Mouse (Mus musculus): ENCODE results near the gene Gpr107.
"Not testable (repeated sequence)": the region's sequence is repeated elsewhere in the genome, so short reads cannot be mapped to it uniquely, and the experiment has no call there.

The Gpr107 gene

DNA sequence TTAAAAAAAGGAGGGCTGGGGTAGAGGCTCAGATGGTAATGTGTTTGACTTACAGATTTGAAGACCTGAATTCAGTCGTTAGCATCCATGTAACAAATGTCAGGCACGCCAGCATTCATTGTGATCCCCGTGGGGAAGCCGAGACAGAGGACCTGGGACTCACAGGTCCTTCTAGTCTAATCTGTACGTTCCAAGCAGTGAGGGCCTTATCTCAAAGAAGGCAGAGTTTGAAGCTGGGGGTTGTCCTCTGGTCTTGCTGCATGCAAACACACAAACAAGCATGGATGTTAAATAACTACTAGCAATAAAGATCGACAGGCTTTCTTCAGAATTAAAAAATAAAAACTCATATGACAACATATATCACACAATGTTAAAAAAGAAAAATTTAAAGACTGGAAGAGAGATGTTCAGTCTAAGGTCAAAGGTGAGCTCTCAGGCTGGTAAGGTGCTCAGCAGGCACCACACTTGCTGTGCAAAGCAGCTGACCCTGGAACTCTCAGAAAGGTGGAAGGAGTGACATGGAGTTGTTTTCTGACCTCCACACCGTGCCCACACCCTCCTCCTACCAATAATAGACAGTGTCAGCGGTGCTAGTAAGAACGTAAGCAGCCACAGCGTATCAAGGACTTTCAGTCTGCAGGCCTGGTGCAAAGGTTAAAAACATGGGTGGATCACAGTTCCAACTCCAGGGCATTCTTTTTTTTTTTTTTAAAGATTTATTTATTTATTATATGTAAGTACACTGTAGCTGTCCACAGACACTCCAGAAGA, 8.2 kb downstream of the Gpr107 start:
- DNase-seq (ENCODE audit: low spot score) = no peak

DNA sequence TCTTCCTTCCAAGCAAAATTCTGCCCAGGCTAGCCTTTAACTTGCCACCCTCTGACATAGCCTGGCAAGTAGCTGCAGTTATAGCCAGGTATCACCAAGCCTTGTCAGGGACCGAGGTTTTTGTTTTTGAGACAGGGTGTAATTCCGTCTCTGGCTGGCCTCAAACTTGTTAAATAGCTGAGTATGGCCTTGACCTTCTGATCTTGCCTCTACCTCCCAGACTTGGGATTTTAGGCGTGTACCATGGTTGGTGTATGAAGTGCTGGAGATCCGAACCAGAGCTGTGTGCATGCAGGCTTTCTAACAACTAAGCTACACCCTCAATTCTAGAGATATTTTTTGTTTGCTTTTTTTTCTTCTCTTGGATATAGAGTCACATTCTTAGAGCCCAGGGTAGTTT, 9.5 kb downstream of the Gpr107 start:
- DNase-seq (ENCODE audit: low spot score) = no peak

GRCm38 (mm10) chr2:31163361-31164118, 11.4 kb downstream of the Gpr107 start:
- DNase-seq (ENCODE audit: low spot score) = no peak

GRCm38 (mm10) chr2:31164841-31165455, 12.8 kb downstream of the Gpr107 start:
- peak; percentile 21 for DNase-seq (ENCODE audit: low spot score)

DNA sequence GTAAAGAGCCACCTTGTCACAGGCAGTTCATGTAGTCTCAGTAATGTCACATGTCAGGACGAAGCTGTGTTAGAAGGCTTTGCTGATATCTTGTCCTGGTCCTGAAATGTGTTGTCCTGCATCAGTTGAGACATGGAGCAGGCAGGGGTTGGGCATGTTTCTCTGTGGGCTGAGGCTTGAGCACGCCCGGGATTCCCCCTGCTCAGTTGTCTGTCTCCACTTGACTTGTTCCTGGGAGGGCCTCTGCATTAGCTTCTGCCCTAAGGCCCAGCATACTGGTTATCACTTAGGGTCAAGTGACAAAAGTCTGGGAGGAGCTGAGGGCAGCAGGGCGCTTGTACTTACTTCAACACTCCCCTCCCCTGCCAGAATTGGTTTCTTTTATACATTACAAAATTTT, 13.4 kb downstream of the Gpr107 start:
- no peak for DNase-seq (ENCODE audit: low spot score)

DNA sequence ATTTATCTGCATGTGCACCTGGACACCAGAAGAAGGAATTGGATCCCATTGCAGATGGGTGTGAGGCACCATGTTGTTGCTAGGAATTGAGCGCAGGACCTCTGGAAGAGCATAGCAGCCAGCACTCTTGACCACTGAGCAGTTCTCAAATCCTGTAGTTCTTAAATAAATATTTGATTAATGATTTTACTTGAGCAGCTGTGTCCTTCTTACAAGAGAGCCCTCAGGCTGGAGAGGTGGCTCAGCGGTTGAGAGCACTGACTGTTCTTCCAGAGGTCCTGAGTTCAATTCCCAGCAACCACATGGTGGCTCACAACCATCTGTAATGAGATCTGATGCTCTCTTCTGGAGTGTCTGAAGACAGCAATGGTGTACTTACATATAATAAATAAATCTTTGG, 15.5 kb downstream of the Gpr107 start:
- not testable (repeated sequence) for DNase-seq (ENCODE audit: low spot score)

GRCm38 (mm10) chr2:31169001-31169400, 16.9 kb downstream of the Gpr107 start:
- DNase-seq (ENCODE audit: low spot score) = no peak

DNA sequence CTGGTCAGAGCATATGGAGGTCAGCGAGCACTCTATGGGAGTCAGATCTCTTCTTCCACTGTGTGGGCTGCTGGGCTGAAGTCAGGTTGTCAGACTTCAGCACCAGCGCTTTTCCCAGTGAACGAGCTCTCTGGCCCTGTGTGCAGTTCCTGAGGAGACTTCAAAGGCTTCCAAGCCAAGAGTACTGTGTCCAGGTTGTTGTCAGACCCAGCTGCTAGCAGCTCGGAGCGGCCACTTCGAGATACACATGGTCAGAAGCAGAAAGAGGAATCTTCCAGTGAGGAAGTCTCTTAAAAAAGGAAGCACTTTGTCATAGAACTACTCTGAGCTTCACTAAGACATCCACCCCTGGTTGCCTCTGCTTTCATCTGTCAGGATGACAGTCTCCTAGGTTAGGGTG, 18.0 kb downstream of the Gpr107 start:
- no peak for DNase-seq (ENCODE audit: low spot score)

- DNase-seq (ENCODE audit: low spot score) = no peak
Measured at GRCm38 (mm10) chr2:31172001-31172400, 19.9 kb downstream of the Gpr107 start.

GRCm38 (mm10) chr2:31172536-31172935, 20.4 kb downstream of the Gpr107 start:
- no peak for DNase-seq (ENCODE audit: low spot score)

DNA sequence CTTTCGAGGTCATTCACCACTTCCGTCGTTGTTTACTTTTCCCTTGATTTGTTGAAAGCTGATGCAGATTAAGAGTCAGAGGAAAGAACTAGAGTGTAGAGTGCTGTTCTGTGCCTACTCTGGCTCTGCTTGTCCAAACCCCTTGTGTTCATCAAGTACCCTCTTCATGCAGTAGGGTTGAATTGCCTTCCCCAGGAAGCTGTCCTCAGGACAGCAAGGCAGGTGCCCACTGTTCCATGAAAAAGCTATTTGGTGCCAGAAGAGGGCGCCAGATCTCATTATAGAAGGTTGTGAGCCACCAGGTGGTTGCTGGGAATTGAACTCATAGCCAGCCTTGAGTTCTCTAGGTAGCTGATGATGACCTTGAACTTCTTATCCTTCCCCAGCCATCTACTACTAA, 21.2 kb downstream of the Gpr107 start:
- DNase-seq (ENCODE audit: low spot score) = peak; percentile 38

DNA sequence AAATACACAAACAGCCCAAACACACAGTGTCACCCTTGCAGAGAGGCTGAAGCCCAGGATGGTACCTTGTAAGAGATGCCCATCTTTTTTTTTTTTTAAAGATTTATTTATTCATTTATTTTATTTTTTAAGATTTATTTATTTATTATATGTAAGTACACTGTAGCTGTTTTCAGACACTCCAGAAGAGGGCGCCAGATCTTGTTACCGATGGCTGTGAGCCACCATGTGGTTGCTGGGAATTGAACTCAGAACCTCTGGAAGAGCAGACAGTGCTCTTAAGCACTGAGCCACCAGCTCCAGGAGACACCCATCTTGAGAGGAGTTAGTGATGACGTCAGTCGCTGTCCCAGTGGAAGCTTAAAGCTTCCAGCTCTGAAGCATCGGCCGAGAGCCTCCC, 26.5 kb downstream of the Gpr107 start:
- not testable (repeated sequence) for DNase-seq (ENCODE audit: low spot score)

DNA sequence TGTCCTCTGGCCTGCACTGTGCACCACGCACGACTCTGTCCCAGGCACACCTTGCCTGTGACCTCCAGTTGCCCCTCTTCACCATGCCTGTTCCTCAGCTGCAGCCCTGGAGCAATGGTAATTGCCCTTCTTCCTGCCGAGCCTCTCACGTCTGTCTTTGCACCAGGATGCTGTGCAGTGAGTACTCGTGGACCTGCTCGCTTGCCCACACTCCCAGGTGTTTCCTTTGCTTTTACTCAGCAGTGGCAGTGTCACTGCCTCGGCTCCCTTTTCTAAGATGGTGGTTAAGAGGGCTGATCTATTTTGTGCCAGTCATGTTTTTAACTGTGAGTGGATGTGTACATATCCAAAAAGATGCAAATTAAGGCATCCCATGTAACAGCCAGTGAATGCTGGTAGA, 27.4 kb downstream of the Gpr107 start:
- DNase-seq (ENCODE audit: low spot score) = no peak

- DNase-seq (ENCODE audit: low spot score) = no peak
Measured at GRCm38 (mm10) chr2:31180081-31180551, 28.0 kb downstream of the Gpr107 start.

- no peak for DNase-seq (ENCODE audit: low spot score)
Measured at GRCm38 (mm10) chr2:31182786-31183330, 30.7 kb downstream of the Gpr107 start.

GRCm38 (mm10) chr2:31183830-31184229, 31.7 kb downstream of the Gpr107 start:
- no peak for DNase-seq (ENCODE audit: low spot score)

DNA sequence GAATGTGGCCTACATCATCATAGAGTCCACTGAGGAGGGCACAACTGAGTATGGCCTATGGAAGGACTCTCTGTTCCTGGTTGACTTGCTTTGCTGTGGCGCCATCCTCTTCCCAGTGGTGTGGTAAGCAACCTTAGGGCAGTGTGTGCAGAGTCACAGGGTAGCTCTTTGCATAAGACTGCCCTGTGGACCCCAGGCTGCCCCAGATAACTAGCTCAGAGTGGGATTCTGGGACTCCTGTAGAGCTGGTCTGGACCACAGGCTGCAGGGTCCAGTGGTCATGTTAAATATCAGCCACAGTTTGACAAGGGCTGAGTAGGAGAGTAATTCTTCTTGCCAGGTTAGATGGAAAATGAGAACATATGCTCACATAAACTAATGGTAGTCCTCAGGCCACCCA, 36.6 kb downstream of the Gpr107 start:
- no peak for DNase-seq (ENCODE audit: low spot score)

GRCm38 (mm10) chr2:31189654-31190053, 37.5 kb downstream of the Gpr107 start:
- DNase-seq (ENCODE audit: low spot score) = no peak

- no peak for DNase-seq (ENCODE audit: low spot score)
Measured at GRCm38 (mm10) chr2:31191765-31192164, 39.6 kb downstream of the Gpr107 start.

- peak; percentile 82 for DNase-seq (ENCODE audit: low spot score)
Measured at GRCm38 (mm10) chr2:31194356-31195021, 42.4 kb downstream of the Gpr107 start.

DNA sequence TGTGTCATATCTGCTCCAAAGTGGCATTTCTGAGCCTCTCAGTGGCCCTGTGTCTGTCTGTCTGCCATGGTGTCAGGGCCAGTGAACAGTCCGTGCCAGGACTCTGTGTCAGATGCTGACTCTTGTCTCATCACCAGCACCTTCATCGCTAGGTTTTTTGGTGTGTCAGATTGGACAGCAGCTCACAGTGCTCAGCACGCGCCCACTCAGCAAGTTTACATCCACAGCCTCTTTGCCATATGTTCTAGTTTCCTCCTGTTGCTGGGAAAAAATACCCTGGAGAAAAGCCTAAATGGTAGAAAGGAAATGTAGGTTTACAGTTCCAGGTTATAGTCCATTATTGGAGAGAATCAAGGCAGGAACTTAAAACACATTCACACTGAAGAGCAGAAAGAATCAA, 46.5 kb downstream of the Gpr107 start:
- no peak for DNase-seq (ENCODE audit: low spot score)

GRCm38 (mm10) chr2:31200051-31200450, 47.9 kb downstream of the Gpr107 start:
- DNase-seq (ENCODE audit: low spot score) = no peak
